Mouse (Mus musculus): ENCODE results near the gene Hdhd3. TPM values are rescaled to one million over a fixed set of nuclear protein-coding genes. Genes with fewer than 3 reads are reported as not detected.

The Hdhd3 gene
- polyA plus RNA-seq, 1 experiment from 2014 or later: 7.1 TPM

- Histone ChIP-seq H3K27me3 (no peaks in the 10 kb centered on the region), H3K36me3 (peaks cover 37% of the 10 kb centered on the region), H3K9ac (peak within 1 kb of the TSS; percentile 99), H3K4me2 (peak within 1 kb of the TSS; percentile 89), H3K4me3 (replicated peaks) (peak within 1 kb of the TSS; percentile 89), H3K9me3 (replicated peaks) (no peaks in the 10 kb centered on the region), H3K27ac (peak within 1 kb of the TSS; percentile 100), H3K4me1 (replicated peaks) (peaks cover 81% of the 10 kb centered on the region)
- under 1% methylated on average over 37 of the region's 37 CpGs for WGBS (ENCODE audit: insufficient replicate concordance)
- DNase-seq (peak; percentile 93), ATAC-seq (ENCODE audit: low read depth) (peak; percentile 59)
Observed at GRCm38 (mm10) chr4:62519849-62520233, 16.6 kb upstream of the Hdhd3 start, which contains the start of gene Alad. Alad (minus strand) TSS chr4:62519918.

- 2% methylated on average over 26 of the region's 26 CpGs for WGBS (ENCODE audit: insufficient replicate concordance)
- DNase-seq: no peak
- Histone ChIP-seq H3K27me3 (no peaks in the 10 kb centered on the region), H3K27ac (peak overlapping the region; percentile 100), H3K9ac (peak overlapping the region; percentile 99), H3K36me3 (peaks cover 41% of the 10 kb centered on the region), H3K4me2 (peak overlapping the region; percentile 89), H3K4me1 (replicated peaks) (peaks cover 84% of the 10 kb centered on the region), H3K9me3 (replicated peaks) (no peaks in the 10 kb centered on the region), H3K4me3 (replicated peaks) (peak overlapping the region; percentile 89)
- ATAC-seq (ENCODE audit: low read depth): peak; percentile 16
Observed at GRCm38 (mm10) chr4:62519122-62519848, 16.0 kb upstream of the Hdhd3 start.

GRCm38 (mm10) chr4:62518416-62519121, 15.3 kb upstream of the Hdhd3 start:
- WGBS (ENCODE audit: insufficient replicate concordance): 33% methylated on average over 13 of the region's 13 CpGs
- no peaks in the 10 kb centered on the region for H3K27me3 ChIP-seq
- H3K36me3 ChIP-seq: peaks cover 44% of the 10 kb centered on the region
- no peak for ATAC-seq (ENCODE audit: low read depth)
- peak overlapping the region; percentile 99 for H3K9ac ChIP-seq
- H3K4me2 ChIP-seq: peak overlapping the region; percentile 89
- no peaks in the 10 kb centered on the region for H3K9me3 ChIP-seq (replicated peaks)
- peak overlapping the region; percentile 89 for H3K4me3 ChIP-seq (replicated peaks)
- no peak for DNase-seq
- peaks cover 84% of the 10 kb centered on the region for H3K4me1 ChIP-seq (replicated peaks)
- H3K27ac ChIP-seq: peak overlapping the region; percentile 100

- Histone ChIP-seq H3K36me3 (peaks cover 44% of the 10 kb centered on the region), H3K9ac (peak overlapping the region; percentile 99), H3K27ac (peak overlapping the region; percentile 100), H3K27me3 (no peaks in the 10 kb centered on the region), H3K4me1 (replicated peaks) (peaks cover 84% of the 10 kb centered on the region), H3K4me2 (peak overlapping the region; percentile 89), H3K4me3 (replicated peaks) (peak overlapping the region; percentile 89), H3K9me3 (replicated peaks) (no peaks in the 10 kb centered on the region)
- no peak for DNase-seq
- WGBS (ENCODE audit: insufficient replicate concordance): 44% methylated on average over 10 of the region's 10 CpGs
- ATAC-seq (ENCODE audit: low read depth): no peak
Observed at GRCm38 (mm10) chr4:62517538-62518415, 14.5 kb upstream of the Hdhd3 start.

GRCm38 (mm10) chr4:62517046-62517445, 13.8 kb upstream of the Hdhd3 start:
- Histone ChIP-seq H3K4me1 (replicated peaks) (peaks cover 84% of the 10 kb centered on the region), H3K9me3 (replicated peaks) (no peaks in the 10 kb centered on the region)

GRCm38 (mm10) chr4:62516579-62516978, 13.3 kb upstream of the Hdhd3 start:
- 3% methylated on average over 1 of the region's 1 CpGs for WGBS (ENCODE audit: insufficient replicate concordance)
- Histone ChIP-seq H3K36me3 (peaks cover 44% of the 10 kb centered on the region), H3K27ac (peak overlapping the region; percentile 100), H3K4me3 (replicated peaks) (peak overlapping the region; percentile 89), H3K9ac (peak overlapping the region; percentile 99), H3K4me1 (replicated peaks) (peaks cover 87% of the 10 kb centered on the region), H3K4me2 (peak overlapping the region; percentile 89), H3K27me3 (no peaks in the 10 kb centered on the region), H3K9me3 (replicated peaks) (no peaks in the 10 kb centered on the region)
- ATAC-seq (ENCODE audit: low read depth): peak; percentile 92
- peak; percentile 100 for DNase-seq

More at GRCm38 (mm10) chr4:62517046-62517445, 13.8 kb upstream of the Hdhd3 start:
- ATAC-seq (ENCODE audit: low read depth): peak; percentile 16
- peak overlapping the region; percentile 99 for H3K9ac ChIP-seq
- H3K27me3 ChIP-seq: no peaks in the 10 kb centered on the region
- peak overlapping the region; percentile 89 for H3K4me2 ChIP-seq
- H3K36me3 ChIP-seq: peaks cover 44% of the 10 kb centered on the region
- H3K27ac ChIP-seq: peak overlapping the region; percentile 100
- WGBS (ENCODE audit: insufficient replicate concordance): 26% methylated on average over 8 of the region's 8 CpGs
- DNase-seq: peak; percentile 71
- H3K4me3 ChIP-seq (replicated peaks): peak overlapping the region; percentile 89

GRCm38 (mm10) chr4:62516079-62516478, 12.8 kb upstream of the Hdhd3 start:
- H3K4me3 ChIP-seq (replicated peaks): peak overlapping the region; percentile 89
- 6% methylated on average over 2 of the region's 2 CpGs for WGBS (ENCODE audit: insufficient replicate concordance)
- H3K4me2 ChIP-seq: peak overlapping the region; percentile 89
- peak; percentile 25 for ATAC-seq (ENCODE audit: low read depth)
- H3K9me3 ChIP-seq (replicated peaks): no peaks in the 10 kb centered on the region
- H3K27ac ChIP-seq: peak overlapping the region; percentile 100
- no peak for DNase-seq
- no peaks in the 10 kb centered on the region for H3K27me3 ChIP-seq
- peaks cover 89% of the 10 kb centered on the region for H3K4me1 ChIP-seq (replicated peaks)
- H3K9ac ChIP-seq: peak overlapping the region; percentile 99
- H3K36me3 ChIP-seq: peaks cover 48% of the 10 kb centered on the region

GRCm38 (mm10) chr4:62515490-62515889, 12.2 kb upstream of the Hdhd3 start:
- Histone ChIP-seq H3K4me2 (peak overlapping the region; percentile 89), H3K9ac (peak overlapping the region; percentile 99), H3K4me3 (replicated peaks) (peak overlapping the region; percentile 89), H3K9me3 (replicated peaks) (no peaks in the 10 kb centered on the region), H3K27ac (peak overlapping the region; percentile 100), H3K4me1 (replicated peaks) (peaks cover 89% of the 10 kb centered on the region), H3K27me3 (no peaks in the 10 kb centered on the region), H3K36me3 (peaks cover 53% of the 10 kb centered on the region)
- ATAC-seq (ENCODE audit: low read depth) (peak; percentile 19), DNase-seq (peak; percentile 69)
- WGBS (ENCODE audit: insufficient replicate concordance): 14% methylated on average over 3 of the region's 3 CpGs

GRCm38 (mm10) chr4:62514995-62515394, 11.7 kb upstream of the Hdhd3 start:
- no peaks in the 10 kb centered on the region for H3K27me3 ChIP-seq
- H3K36me3 ChIP-seq: peaks cover 58% of the 10 kb centered on the region
- H3K27ac ChIP-seq: peak overlapping the region; percentile 100
- no peaks in the 10 kb centered on the region for H3K9me3 ChIP-seq (replicated peaks)
- DNase-seq (no peak), ATAC-seq (ENCODE audit: low read depth) (no peak)
- H3K4me2 ChIP-seq: peak overlapping the region; percentile 89
- H3K9ac ChIP-seq: peak overlapping the region; percentile 99
- peaks cover 90% of the 10 kb centered on the region for H3K4me1 ChIP-seq (replicated peaks)
- WGBS (ENCODE audit: insufficient replicate concordance): 60% methylated on average over 7 of the region's 7 CpGs
- H3K4me3 ChIP-seq (replicated peaks): peak overlapping the region; percentile 89

- peaks cover 68% of the 10 kb centered on the region for H3K36me3 ChIP-seq
- ATAC-seq (ENCODE audit: low read depth) (no peak), DNase-seq (peak; percentile 60)
- no peaks in the 10 kb centered on the region for H3K9me3 ChIP-seq (replicated peaks)
- no peaks in the 10 kb centered on the region for H3K27me3 ChIP-seq
- 56% methylated on average over 11 of the region's 11 CpGs for WGBS (ENCODE audit: insufficient replicate concordance)
- peaks cover 99% of the 10 kb centered on the region for H3K4me1 ChIP-seq (replicated peaks)
- H3K9ac ChIP-seq: peak overlapping the region; percentile 99
- peak overlapping the region; percentile 73 for H3K27ac ChIP-seq
- H3K4me2 ChIP-seq: peak overlapping the region; percentile 89
- peak overlapping the region; percentile 89 for H3K4me3 ChIP-seq (replicated peaks)
Observed at GRCm38 (mm10) chr4:62513998-62514506, 10.8 kb upstream of the Hdhd3 start.
